ENCODE assay signal across 9 mouse cellular contexts in the genomic region with DNA sequence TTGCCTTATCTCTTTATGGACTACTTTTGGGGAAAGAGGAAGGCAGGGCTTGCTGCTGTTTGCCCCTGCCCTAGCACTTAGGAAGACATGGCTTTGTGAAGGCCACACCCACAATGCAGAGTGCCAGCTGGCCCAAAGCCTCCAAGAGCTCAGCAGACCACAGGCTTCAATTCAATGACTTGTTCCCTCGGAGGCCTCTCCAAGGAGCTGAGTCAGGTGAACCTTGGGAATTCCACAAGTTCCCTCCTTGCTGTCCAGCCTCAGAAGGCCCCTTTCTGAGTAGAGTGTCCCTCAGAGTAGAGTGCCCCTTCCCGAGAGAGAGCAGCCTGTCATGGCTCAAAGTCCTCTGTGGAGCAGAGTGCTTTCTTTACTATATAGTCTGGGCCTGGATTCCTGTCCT.
A peak's percentile ranks its signal among the peaks of the same experiment; 100 is the strongest.
DNase-seq lines count a peak whose midpoint lies in the region; ATAC-seq lines count a peak whose summit lies in the region.
"Had no signal": no experiment of that assay in that cellular context is flagged by ENCODE, and none has a peak within 500 bp of the region (broad histone marks: within the 10 kb centered on the region; RNA-seq: fewer than 3 reads in every experiment).

No protein-coding gene starts in this region.

- peak overlapping the region; percentile 81 for H3K27ac ChIP-seq in kidney, embryonic 15.5 days

- no peak overlapping the region for H3K9ac ChIP-seq in kidney, embryonic 15.5 days

- peak; percentile 82 for DNase-seq in 3134 (ENCODE audit: extremely low read depth, insufficient read length, low spot score)
- DNase-seq in adrenal gland, adult 18-20 months (ENCODE audit: low spot score in 2 of 2), result peak; percentile 53 to 63
- peak; percentile 62 to 72 for DNase-seq in heart, adult 9 months (ENCODE audit: low spot score in 2 of 2)
- peak; percentile 79 for DNase-seq in lung, postnatal 25 days (ENCODE audit: low spot score)
- DNase-seq in B cell, adult 2 months, result no peak
- no peak for DNase-seq in yolk sac, embryonic 10.5 days (ENCODE audit: low spot score)
- DNase-seq in cerebellum, adult 18-20 months, result no peak

- 19% methylated on average over 2 of the region's 2 CpGs for WGBS in kidney, embryonic 15.5 days

- peak overlapping the region; percentile 39; the same call in 1 of the 2 replicates for H3K4me2 ChIP-seq in kidney, embryonic 15.5 days

- 0 out of 2 replicates have a peak, but pooled peaks have one; percentile 23 for ATAC-seq in kidney, embryonic 15.5 days (replicated peaks; ENCODE audit: low FRiP score)

- H3K36me3 ChIP-seq in kidney, embryonic 15.5 days, result no peaks in the 10 kb centered on the region

- H3K9me3 ChIP-seq in kidney, embryonic 15.5 days (replicated peaks), result no peaks in the 10 kb centered on the region
- H3K9me3 ChIP-seq: megakaryocyte, embryonic 14.5 days had no signal

- peaks cover 63% of the 10 kb centered on the region for H3K4me1 ChIP-seq in kidney, embryonic 15.5 days

- no peak overlapping the region for H3K4me3 ChIP-seq in kidney, embryonic 15.5 days (replicated peaks)

- H3K27me3 ChIP-seq in kidney, embryonic 15.5 days, result no peaks in the 10 kb centered on the region

Comparison
In these comparisons a context has a peak if more than half of its experiments do, and no peak if none do; other contexts are left out.
1. DNase-seq: peak in 3134 (single experiment), adrenal gland, adult 18-20 months (2 of 2), heart, adult 9 months (2 of 2) and lung, postnatal 25 days (single experiment); none in B cell, adult 2 months (0 of 2), yolk sac, embryonic 10.5 days (single experiment) and cerebellum, adult 18-20 months (0 of 2).